Mouse (Mus musculus) bone marrow macrophage, adult 2 months (primary cell): ENCODE data around the gene Emp2. TPM values are rescaled to one million over a fixed set of nuclear protein-coding genes. Genes with fewer than 3 reads are reported as not detected.
A peak's percentile ranks its signal among the peaks of the same experiment; 100 is the strongest.

Source experiments
- H3K27ac ChIP-seq: 2 replicates; pipeline ENCODE4 v1.5.1; 2012; ENCODE audit warnings: low read depth, low read length; ENCODE audit not compliant: insufficient read depth
- H3K4me1 ChIP-seq: 2 replicates; pipeline ENCODE4 v1.6.1; 2012; ENCODE audit warnings: low read length; ENCODE audit not compliant: control insufficient read depth, insufficient read depth
- H3K4me3 ChIP-seq: 2 replicates; pipeline ENCODE4 v1.5.1; 2012; ENCODE audit warnings: mild to moderate bottlenecking, low read length, moderate library complexity; ENCODE audit not compliant: insufficient read depth
- CTCF ChIP-seq: IDR thresholded peaks from 2 replicates; pipeline ENCODE4 v1.5.1; 2012; ENCODE audit warnings: low read depth, mild to moderate bottlenecking, low read length, moderate library complexity
- POLR2A ChIP-seq: IDR thresholded peaks from 2 replicates; pipeline ENCODE4 v1.6.1; 2012; ENCODE audit warnings: mild to moderate bottlenecking, low read depth, low read length, borderline replicate concordance
- polyA plus RNA-seq: library from polyadenylated mRNA; stranded (reverse); fragments of >200 nt; gene quantifications from 2 replicates; pipeline ENCODE4 v1.2.4, GENCODE M21; 2012; ENCODE audit not compliant: missing spikeins, insufficient read depth, insufficient read length

The Emp2 gene
- polyA plus RNA-seq = 8.0 and 9.1 TPM in 2 replicates

GRCm38 (mm10) chr16:10313646-10314088, at the start of gene Emp2:
Emp2 (minus strand) TSS chr16:10313968.
- TF ChIP-seq CTCF = no peak
- no peak for TF ChIP-seq POLR2A
- Histone ChIP-seq H3K27ac (no peak within 1 kb of the TSS), H3K4me1 (peaks cover 3% of the 10 kb centered on the region), H3K4me3 (peak within 1 kb of the TSS; percentile 61)

GRCm38 (mm10) chr16:10363061-10363460, 49.3 kb upstream of the Emp2 start:
- Histone ChIP-seq H3K27ac (no peak overlapping the region), H3K4me1 (no peaks in the 10 kb centered on the region), H3K4me3 (no peak overlapping the region)
- no peak for TF ChIP-seq POLR2A

- no peak overlapping the region for H3K27ac ChIP-seq
- H3K4me1 ChIP-seq = peaks cover 13% of the 10 kb centered on the region
- no peak for TF ChIP-seq CTCF
- no peak for TF ChIP-seq POLR2A
- no peak overlapping the region for H3K4me3 ChIP-seq
Measured at GRCm38 (mm10) chr16:10359241-10359640, 45.5 kb upstream of the Emp2 start.

GRCm38 (mm10) chr16:10358010-10358934, 44.5 kb upstream of the Emp2 start:
- Histone ChIP-seq H3K4me3 (no peak overlapping the region), H3K4me1 (peaks cover 13% of the 10 kb centered on the region), H3K27ac (no peak overlapping the region)
- no peak for TF ChIP-seq POLR2A
- no peak for TF ChIP-seq CTCF

- no peak overlapping the region for H3K4me3 ChIP-seq
- TF ChIP-seq CTCF (no peak), POLR2A (no peak)
- H3K4me1 ChIP-seq = peaks cover 13% of the 10 kb centered on the region
- no peak overlapping the region for H3K27ac ChIP-seq
Measured at GRCm38 (mm10) chr16:10355004-10355403, 41.2 kb upstream of the Emp2 start.

- Histone ChIP-seq H3K27ac (no peak overlapping the region), H3K4me3 (no peak overlapping the region), H3K4me1 (peaks cover 8% of the 10 kb centered on the region)
- no peak for TF ChIP-seq CTCF
- TF ChIP-seq POLR2A = no peak
Measured at GRCm38 (mm10) chr16:10351050-10351636, 37.4 kb upstream of the Emp2 start.

GRCm38 (mm10) chr16:10349876-10350275, 36.1 kb upstream of the Emp2 start:
- H3K27ac ChIP-seq = no peak overlapping the region
- no peaks in the 10 kb centered on the region for H3K4me1 ChIP-seq
- TF ChIP-seq CTCF = no peak
- TF ChIP-seq POLR2A = no peak
- no peak overlapping the region for H3K4me3 ChIP-seq

GRCm38 (mm10) chr16:10349436-10349835, 35.7 kb upstream of the Emp2 start:
- TF ChIP-seq CTCF = no peak
- no peak for TF ChIP-seq POLR2A
- Histone ChIP-seq H3K4me1 (no peaks in the 10 kb centered on the region), H3K27ac (no peak overlapping the region), H3K4me3 (no peak overlapping the region)

- no peaks in the 10 kb centered on the region for H3K4me1 ChIP-seq
- TF ChIP-seq POLR2A (no peak), CTCF (no peak)
- H3K27ac ChIP-seq = no peak overlapping the region
- no peak overlapping the region for H3K4me3 ChIP-seq
Measured at GRCm38 (mm10) chr16:10347551-10347950, 33.8 kb upstream of the Emp2 start.

- Histone ChIP-seq H3K4me1 (no peaks in the 10 kb centered on the region), H3K4me3 (no peak overlapping the region), H3K27ac (no peak overlapping the region)
- TF ChIP-seq CTCF (no peak), POLR2A (no peak)
Measured at GRCm38 (mm10) chr16:10341110-10341509, 27.3 kb upstream of the Emp2 start.
